Mouse (Mus musculus): ENCODE measurements at regions not wholly inside any gene's neighbourhood (a gene's known extent, or its start where the extent isn't known, plus 50 kb on each side); places are given as distances from the start of the nearest gene placed in this dataset.

- 20% methylated on average over 15 of the region's 15 CpGs for WGBS (ENCODE audit: insufficient replicate concordance)
- no peaks in the 10 kb centered on the region for H3K36me3 ChIP-seq (ENCODE audit: control insufficient read depth, insufficient read depth, low read length)
- no peaks in the 10 kb centered on the region for H3K4me1 ChIP-seq (ENCODE audit: control insufficient read depth, insufficient read depth, low read length)
- no peak for ATAC-seq (replicated peaks; ENCODE audit: insufficient number of reproducible peaks, low FRiP score, low TSS enrichment)
- peak overlapping the region; percentile 26 for H3K4me3 ChIP-seq (ENCODE audit: low read depth, low read length)
- H3K27me3 ChIP-seq (ENCODE audit: control insufficient read depth, insufficient read depth, low read length): no peaks in the 10 kb centered on the region
- H3K4me2 ChIP-seq: peak overlapping the region; percentile 56
- no peak overlapping the region for H3K9ac ChIP-seq (ENCODE audit: low read depth, low read length)
- no peak overlapping the region for H3K27ac ChIP-seq (ENCODE audit: low read depth, low read length)
- no peaks in the 10 kb centered on the region for H3K9me3 ChIP-seq (replicated peaks; ENCODE audit: control insufficient read depth, low read length)
Observed at GRCm38 (mm10) chrX:42360173-42360931, 129.1 kb upstream of the Tex13c2 start.

- H3K4me1 ChIP-seq (ENCODE audit: control insufficient read depth, insufficient read depth, low read length): no peaks in the 10 kb centered on the region
- peak overlapping the region; percentile 56 for H3K4me2 ChIP-seq
- peak overlapping the region; percentile 26; the same call in 1 of the 2 replicates for H3K4me3 ChIP-seq (ENCODE audit: low read depth, low read length)
- WGBS (ENCODE audit: insufficient replicate concordance): 30% methylated on average over 6 of the region's 6 CpGs
- no peaks in the 10 kb centered on the region for H3K9me3 ChIP-seq (replicated peaks; ENCODE audit: control insufficient read depth, low read length)
- no peak overlapping the region for H3K27ac ChIP-seq (ENCODE audit: low read depth, low read length)
- no peak overlapping the region for H3K9ac ChIP-seq (ENCODE audit: low read depth, low read length)
- no peak for ATAC-seq (replicated peaks; ENCODE audit: insufficient number of reproducible peaks, low FRiP score, low TSS enrichment)
- H3K27me3 ChIP-seq (ENCODE audit: control insufficient read depth, insufficient read depth, low read length): no peaks in the 10 kb centered on the region
- H3K36me3 ChIP-seq (ENCODE audit: control insufficient read depth, insufficient read depth, low read length): no peaks in the 10 kb centered on the region
Observed at GRCm38 (mm10) chrX:42360973-42361372, 128.5 kb upstream of the Tex13c2 start.

GRCm38 (mm10) chrX:42361400-42362028 is 128.0 kb upstream of the Tex13c2 start:
- Histone ChIP-seq H3K4me2 (peak overlapping the region; percentile 56), H3K36me3 (ENCODE audit: control insufficient read depth, insufficient read depth, low read length) (no peaks in the 10 kb centered on the region), H3K4me1 (ENCODE audit: control insufficient read depth, insufficient read depth, low read length) (no peaks in the 10 kb centered on the region), H3K9me3 (replicated peaks; ENCODE audit: control insufficient read depth, low read length) (no peaks in the 10 kb centered on the region), H3K4me3 (ENCODE audit: low read depth, low read length) (no peak overlapping the region), H3K27ac (ENCODE audit: low read depth, low read length) (no peak overlapping the region), H3K27me3 (ENCODE audit: control insufficient read depth, insufficient read depth, low read length) (no peaks in the 10 kb centered on the region), H3K9ac (ENCODE audit: low read depth, low read length) (no peak overlapping the region)
- 36% methylated on average over 15 of the region's 15 CpGs for WGBS (ENCODE audit: insufficient replicate concordance)
- no peak for ATAC-seq (replicated peaks; ENCODE audit: insufficient number of reproducible peaks, low FRiP score, low TSS enrichment)

- H3K4me3 ChIP-seq (ENCODE audit: low read depth, low read length): no peak overlapping the region
- 52% methylated on average over 1 of the region's 1 CpGs for WGBS (ENCODE audit: insufficient replicate concordance)
- no peaks in the 10 kb centered on the region for H3K4me1 ChIP-seq (ENCODE audit: control insufficient read depth, insufficient read depth, low read length)
- no peaks in the 10 kb centered on the region for H3K9me3 ChIP-seq (replicated peaks; ENCODE audit: control insufficient read depth, low read length)
- ATAC-seq (replicated peaks; ENCODE audit: insufficient number of reproducible peaks, low FRiP score, low TSS enrichment): no peak
- no peaks in the 10 kb centered on the region for H3K36me3 ChIP-seq (ENCODE audit: control insufficient read depth, insufficient read depth, low read length)
- H3K27ac ChIP-seq (ENCODE audit: low read depth, low read length): no peak overlapping the region
- H3K9ac ChIP-seq (ENCODE audit: low read depth, low read length): no peak overlapping the region
- H3K27me3 ChIP-seq (ENCODE audit: control insufficient read depth, insufficient read depth, low read length): no peaks in the 10 kb centered on the region
- no peak overlapping the region for H3K4me2 ChIP-seq
Observed at GRCm38 (mm10) chrX:42364137-42364536, 125.4 kb upstream of the Tex13c2 start.

DNA sequence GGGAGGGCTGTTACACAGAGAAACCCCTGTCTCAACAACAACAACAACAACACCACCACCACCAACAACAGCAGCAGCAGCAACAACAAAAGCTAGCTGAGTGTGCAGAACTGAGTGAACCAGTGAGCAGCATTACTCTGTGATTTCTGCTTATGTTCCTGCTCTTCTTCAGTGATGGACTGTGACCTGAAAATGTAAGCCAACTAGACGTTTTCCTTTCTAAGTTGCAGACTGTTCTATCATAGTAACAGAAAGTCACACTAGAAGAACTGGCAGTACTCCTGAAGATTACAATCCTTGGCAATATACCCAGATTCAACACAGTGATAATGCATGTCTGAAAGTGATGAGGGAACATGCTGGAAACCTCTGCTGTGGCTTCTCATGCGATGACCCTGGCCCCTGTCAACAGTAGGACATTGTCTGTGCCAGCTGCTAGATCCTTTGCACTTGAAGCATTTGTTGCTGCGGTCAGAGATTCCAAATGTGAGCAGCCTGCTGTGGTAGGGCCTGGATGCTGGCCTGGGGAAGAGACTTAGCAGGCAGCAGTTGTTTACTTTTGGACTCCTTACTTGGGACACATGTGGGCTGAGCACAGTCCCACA is 115.6 kb upstream of the Tex13c2 start:
- WGBS (ENCODE audit: insufficient replicate concordance): 67% methylated on average over 3 of the region's 3 CpGs
- Histone ChIP-seq H3K36me3 (ENCODE audit: control insufficient read depth, insufficient read depth, low read length) (no peaks in the 10 kb centered on the region), H3K9ac (ENCODE audit: low read depth, low read length) (no peak overlapping the region), H3K4me2 (no peak overlapping the region), H3K4me1 (ENCODE audit: control insufficient read depth, insufficient read depth, low read length) (no peaks in the 10 kb centered on the region), H3K9me3 (replicated peaks; ENCODE audit: control insufficient read depth, low read length) (no peaks in the 10 kb centered on the region), H3K4me3 (ENCODE audit: low read depth, low read length) (no peak overlapping the region), H3K27ac (ENCODE audit: low read depth, low read length) (no peak overlapping the region), H3K27me3 (ENCODE audit: control insufficient read depth, insufficient read depth, low read length) (no peaks in the 10 kb centered on the region)
- ATAC-seq (replicated peaks; ENCODE audit: insufficient number of reproducible peaks, low FRiP score, low TSS enrichment): no peak

DNA sequence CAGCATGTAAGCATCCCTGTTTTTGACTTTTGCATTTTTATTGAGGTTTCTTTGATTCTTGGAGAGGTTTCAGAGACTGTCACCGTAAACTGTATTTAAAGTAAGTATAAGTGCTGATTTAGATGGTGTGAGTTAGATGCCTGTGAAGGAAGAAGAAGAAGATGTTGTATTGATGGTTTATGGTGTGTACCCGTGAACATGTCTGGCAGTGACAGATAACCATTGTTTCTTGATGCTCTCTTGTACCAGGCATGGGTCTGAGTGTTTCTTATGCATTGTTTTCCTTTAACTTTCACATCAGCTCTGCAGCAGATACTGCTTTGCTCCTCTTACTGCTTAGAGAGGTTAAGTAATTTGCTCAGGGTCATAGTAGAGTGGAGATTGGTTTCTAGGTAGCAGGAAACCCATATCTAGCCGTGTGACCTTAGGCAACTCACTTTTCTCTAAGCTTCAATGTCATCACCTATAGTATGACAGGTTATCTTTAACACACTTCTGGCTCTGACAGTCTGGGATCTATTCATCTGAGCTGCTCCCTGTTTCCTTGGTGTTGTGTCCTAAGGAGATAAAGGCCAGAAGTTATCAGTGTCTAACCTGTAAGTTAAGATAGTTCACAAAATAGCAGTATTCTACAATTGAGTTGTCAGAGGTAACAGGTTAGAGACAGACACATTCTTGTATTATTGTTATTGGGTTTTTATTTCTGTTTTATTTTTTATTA is 95.5 kb upstream of the Tex13c2 start:
- no peaks in the 10 kb centered on the region for H3K36me3 ChIP-seq (ENCODE audit: control insufficient read depth, insufficient read depth, low read length)
- H3K9ac ChIP-seq (ENCODE audit: low read depth, low read length): no peak overlapping the region
- no peaks in the 10 kb centered on the region for H3K9me3 ChIP-seq (replicated peaks; ENCODE audit: control insufficient read depth, low read length)
- no peak overlapping the region for H3K4me2 ChIP-seq
- ATAC-seq (replicated peaks; ENCODE audit: insufficient number of reproducible peaks, low FRiP score, low TSS enrichment): no peak
- H3K27ac ChIP-seq (ENCODE audit: low read depth, low read length): no peak overlapping the region
- WGBS (ENCODE audit: insufficient replicate concordance): 65% methylated on average over 3 of the region's 3 CpGs
- H3K4me1 ChIP-seq (ENCODE audit: control insufficient read depth, insufficient read depth, low read length): no peaks in the 10 kb centered on the region
- no peak overlapping the region for H3K4me3 ChIP-seq (ENCODE audit: low read depth, low read length)
- H3K27me3 ChIP-seq (ENCODE audit: control insufficient read depth, insufficient read depth, low read length): no peaks in the 10 kb centered on the region

DNA sequence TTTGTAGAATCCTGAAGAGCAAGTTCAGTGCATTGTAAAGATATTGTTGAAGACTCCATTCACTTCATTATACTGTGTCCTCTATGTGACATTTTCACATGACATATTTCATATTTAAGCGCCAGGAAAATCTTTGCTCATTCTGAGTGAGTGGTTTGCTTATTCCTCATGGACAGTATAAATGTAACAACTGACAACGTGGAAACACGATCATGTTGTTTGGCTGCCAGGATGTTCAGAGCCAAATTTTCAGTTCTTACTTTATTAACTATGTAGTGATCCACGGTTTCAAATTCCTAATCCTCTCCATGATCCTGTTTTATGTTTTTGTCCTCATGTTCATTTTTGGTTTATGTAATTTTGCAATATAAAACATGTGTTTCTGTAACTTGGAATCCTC is 93.0 kb upstream of the Tex13c2 start:
- no peak overlapping the region for H3K4me3 ChIP-seq (ENCODE audit: low read depth, low read length)
- H3K36me3 ChIP-seq (ENCODE audit: control insufficient read depth, insufficient read depth, low read length): no peaks in the 10 kb centered on the region
- no peak for ATAC-seq (replicated peaks; ENCODE audit: insufficient number of reproducible peaks, low FRiP score, low TSS enrichment)
- H3K4me2 ChIP-seq: no peak overlapping the region
- 73% methylated on average over 4 of the region's 4 CpGs for WGBS (ENCODE audit: insufficient replicate concordance)
- no peaks in the 10 kb centered on the region for H3K27me3 ChIP-seq (ENCODE audit: control insufficient read depth, insufficient read depth, low read length)
- H3K9me3 ChIP-seq (replicated peaks; ENCODE audit: control insufficient read depth, low read length): no peaks in the 10 kb centered on the region
- no peak overlapping the region for H3K9ac ChIP-seq (ENCODE audit: low read depth, low read length)
- no peaks in the 10 kb centered on the region for H3K4me1 ChIP-seq (ENCODE audit: control insufficient read depth, insufficient read depth, low read length)
- H3K27ac ChIP-seq (ENCODE audit: low read depth, low read length): no peak overlapping the region

DNA sequence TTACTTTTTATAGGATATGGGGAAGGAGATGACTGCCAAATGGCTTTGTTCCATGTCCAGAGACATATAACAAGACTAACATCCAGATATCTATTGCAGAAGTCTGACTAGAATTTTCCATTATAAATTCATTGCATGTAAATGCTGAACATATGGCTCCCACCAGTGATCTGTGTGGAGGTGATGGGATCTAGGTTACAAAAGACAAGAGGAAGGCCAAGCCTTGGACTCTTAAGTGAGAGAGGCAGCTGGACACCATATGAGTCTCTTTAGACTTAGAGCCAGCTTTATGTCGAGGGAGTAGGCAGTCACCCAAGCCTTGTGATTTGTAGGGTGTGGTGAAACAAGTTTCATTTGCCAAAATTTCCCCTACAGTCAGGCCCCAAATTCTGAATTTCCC is 90.7 kb upstream of the Tex13c2 start:
- no peak overlapping the region for H3K4me3 ChIP-seq (ENCODE audit: low read depth, low read length)
- no peaks in the 10 kb centered on the region for H3K36me3 ChIP-seq (ENCODE audit: control insufficient read depth, insufficient read depth, low read length)
- no peaks in the 10 kb centered on the region for H3K4me1 ChIP-seq (ENCODE audit: control insufficient read depth, insufficient read depth, low read length)
- no peak for ATAC-seq (replicated peaks; ENCODE audit: insufficient number of reproducible peaks, low FRiP score, low TSS enrichment)
- H3K4me2 ChIP-seq: no peak overlapping the region
- no peaks in the 10 kb centered on the region for H3K9me3 ChIP-seq (replicated peaks; ENCODE audit: control insufficient read depth, low read length)
- H3K27me3 ChIP-seq (ENCODE audit: control insufficient read depth, insufficient read depth, low read length): no peaks in the 10 kb centered on the region
- no peak overlapping the region for H3K9ac ChIP-seq (ENCODE audit: low read depth, low read length)
- WGBS (ENCODE audit: insufficient replicate concordance): 41% methylated on average over 1 of the region's 1 CpGs
- no peak overlapping the region for H3K27ac ChIP-seq (ENCODE audit: low read depth, low read length)
